Mouse (Mus musculus): Measurements from ENCODE around the gene Anapc4.

DNA sequence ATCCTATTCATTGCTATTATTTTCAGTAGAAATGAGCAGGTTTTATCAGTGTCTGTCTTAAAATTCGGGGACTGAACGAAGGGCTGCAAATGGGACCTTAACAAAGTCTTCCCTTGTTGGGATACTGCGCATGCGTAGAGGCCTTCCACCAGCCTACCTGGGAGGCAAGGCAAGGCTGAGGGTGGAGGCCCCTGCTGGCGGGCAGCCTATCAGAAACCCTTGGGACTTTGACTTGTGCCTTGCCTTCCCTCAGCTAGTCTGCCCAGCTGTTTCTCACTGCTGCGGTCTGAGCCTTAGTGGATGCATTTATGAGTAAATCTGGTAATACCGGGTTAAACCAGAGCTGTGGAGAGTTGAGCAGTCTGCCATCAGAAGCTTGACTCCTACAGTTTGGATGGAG lies 20.5 kb upstream of the Anapc4 start:
- no peak for TF ChIP-seq CTCF (IDR thresholded peaks at IDR 0.05; ENCODE audit: control insufficient read depth, insufficient read depth, insufficient read length)
- TF ChIP-seq MYOG (IDR thresholded peaks at IDR 0.05; ENCODE audit: control insufficient read depth, extremely low read depth, insufficient read length) = no peak
